Mouse (Mus musculus) CH12.LX (cell line): ENCODE data around the gene Akap2. TPM values are rescaled to one million over a fixed set of nuclear protein-coding genes. Genes with fewer than 3 reads are reported as not detected.

Experiments used
- DNase-seq: peaks from one replicate; pipeline ENCODE4 v3.0.0-alpha.2; 2013; ENCODE audit errors: extremely low read depth
- H3K27ac ChIP-seq: 2 replicates; pipeline ENCODE4 v1.5.1; 2012; ENCODE audit warnings: low read depth, mild to moderate bottlenecking, control low read depth, moderate library complexity; ENCODE audit not compliant: insufficient read depth
- H3K27me3 ChIP-seq: replicated peaks from 2 replicates; pipeline ENCODE3; 2012; ENCODE audit warnings: inconsistent platforms
- H3K36me3 ChIP-seq, 2 experiments: replicated peaks in 1 of 2; 2 replicates each; pipeline versions ENCODE3 to v1.6.1; 2012; ENCODE audit warnings: inconsistent platforms in 1 of 2, low read length in 1 of 2, mild to moderate bottlenecking in 1 of 2, mixed read lengths in 1 of 2, moderate library complexity in 1 of 2; ENCODE audit not compliant: control insufficient read depth in 1 of 2, insufficient read depth in 1 of 2
- H3K4me1 ChIP-seq, 2 experiments: 2 replicates each; pipeline ENCODE4 v1.6.1; 2012; ENCODE audit warnings: inconsistent platforms in 1 of 2, moderate library complexity in 1 of 2; ENCODE audit not compliant: insufficient read depth in 2 of 2, control insufficient read depth in 1 of 2
- H3K4me2 ChIP-seq: 2 replicates; pipeline ENCODE4 v1.6.1; 2012; ENCODE audit warnings: low read depth, mild to moderate bottlenecking, control low read depth; ENCODE audit not compliant: poor library complexity, insufficient read depth, severe bottlenecking
- H3K4me3 ChIP-seq, 3 experiments: fragments of 150-350 bp in 1 of 3; sonication (generic) in 1 of 3; replicated peaks in 1 of 3; 2 replicates each; pipeline versions ENCODE3 to v1.5.1; 2011 to 2012; ENCODE audit warnings: low read depth in 2 of 3, low read length in 2 of 3, mild to moderate bottlenecking in 2 of 3, moderate library complexity in 2 of 3, control low read depth in 1 of 3, improper control_type of control experiment in 1 of 3, inconsistent platforms in 1 of 3, mixed read lengths in 1 of 3; ENCODE audit not compliant: poor library complexity in 1 of 3
- H3K79me2 ChIP-seq: replicated peaks from 2 replicates; pipeline ENCODE4 v1.6.1; 2012; ENCODE audit warnings: mild to moderate bottlenecking, moderate library complexity; ENCODE audit not compliant: control insufficient read depth, poor library complexity, insufficient read depth, severe bottlenecking; ENCODE audit errors: extremely low read depth
- H3K9ac ChIP-seq: 2 replicates; pipeline ENCODE4 v1.6.1; 2012; ENCODE audit warnings: low read depth, mild to moderate bottlenecking, control low read depth, moderate library complexity; ENCODE audit not compliant: insufficient read depth
- H3K9me3 ChIP-seq: replicated peaks from 2 replicates; pipeline ENCODE3; 2012; ENCODE audit warnings: low read length, inconsistent platforms, mixed read lengths
- BHLHE40 ChIP-seq: IDR thresholded peaks from 2 replicates; pipeline ENCODE4 v1.6.1; 2011; ENCODE audit warnings: mild to moderate bottlenecking, low read depth, low read length, improper control_type of control experiment
- CTCF ChIP-seq, 2 experiments: IDR thresholded peaks in 1 of 2; conservative IDR thresholded peaks in 1 of 2; 2 replicates each; pipeline ENCODE4 v1.5.1; 2011 to 2012; ENCODE audit warnings: low read depth in 2 of 2, low read length in 2 of 2, improper control_type of control experiment in 1 of 2, inconsistent platforms in 1 of 2, mild to moderate bottlenecking in 1 of 2, moderate library complexity in 1 of 2
- ELF1 ChIP-seq: IDR thresholded peaks from 2 replicates; pipeline ENCODE4 v1.6.1; 2014; ENCODE audit warnings: low read depth, mild to moderate bottlenecking, inconsistent platforms, low read length, improper control_type of control experiment
- EP300 ChIP-seq: IDR thresholded peaks from 2 replicates; pipeline ENCODE4 v1.6.1; 2011; ENCODE audit warnings: low read length, improper control_type of control experiment
- ETS1 ChIP-seq: conservative IDR thresholded peaks from 2 replicates; pipeline ENCODE4 v1.6.1; 2012; ENCODE audit warnings: low read depth, mild to moderate bottlenecking, inconsistent platforms, low read length, improper control_type of control experiment, moderate library complexity
- JUN ChIP-seq: IDR thresholded peaks from 2 replicates; pipeline ENCODE4 v1.6.1; 2011; ENCODE audit warnings: low read depth, mild to moderate bottlenecking, low read length, improper control_type of control experiment, moderate library complexity; ENCODE audit not compliant: insufficient read depth
- KAT2A ChIP-seq: IDR thresholded peaks from 2 replicates; pipeline ENCODE4 v1.6.1; 2012; ENCODE audit warnings: low read length, improper control_type of control experiment, inconsistent platforms; ENCODE audit not compliant: insufficient replicate concordance
- MAX ChIP-seq: IDR thresholded peaks from 2 replicates; pipeline ENCODE4 v1.6.1; 2011; ENCODE audit warnings: low read length, improper control_type of control experiment
- MAZ ChIP-seq: IDR thresholded peaks from 2 replicates; pipeline ENCODE4 v1.6.1; 2012; ENCODE audit warnings: low read depth, mild to moderate bottlenecking, inconsistent platforms, low read length, improper control_type of control experiment, moderate library complexity
- MEF2A ChIP-seq: IDR thresholded peaks from 2 replicates; pipeline ENCODE4 v1.6.1; 2014; ENCODE audit warnings: low read depth, mild to moderate bottlenecking, inconsistent platforms, low read length, improper control_type of control experiment, borderline replicate concordance
- MXI1 ChIP-seq: IDR thresholded peaks from 2 replicates; pipeline ENCODE4 v1.6.1; 2011; ENCODE audit warnings: mild to moderate bottlenecking, low read depth, low read length, improper control_type of control experiment
- NRF1 ChIP-seq: IDR thresholded peaks from 2 replicates; pipeline ENCODE4 v1.6.1; 2014; ENCODE audit warnings: low read depth, mild to moderate bottlenecking, inconsistent platforms, low read length, improper control_type of control experiment, moderate library complexity
- POLR2A ChIP-seq: IDR thresholded peaks from 2 replicates; pipeline ENCODE4 v1.6.1; 2011; ENCODE audit warnings: low read depth, mild to moderate bottlenecking, improper control_type of control experiment, low read length
- POLR2AphosphoS2 ChIP-seq: IDR thresholded peaks from 2 replicates; pipeline ENCODE4 v1.6.1; 2011; ENCODE audit warnings: low read depth, low read length, improper control_type of control experiment
- RAD21 ChIP-seq: IDR thresholded peaks from 2 replicates; pipeline ENCODE4 v1.6.1; 2011; ENCODE audit warnings: low read depth, mild to moderate bottlenecking, low read length, improper control_type of control experiment, moderate library complexity
- UBTF ChIP-seq: IDR thresholded peaks from 2 replicates; pipeline ENCODE4 v1.6.1; 2012; ENCODE audit warnings: low read depth, mild to moderate bottlenecking, inconsistent platforms, low read length, improper control_type of control experiment, moderate library complexity
- USF1 ChIP-seq: IDR thresholded peaks from 2 replicates; pipeline ENCODE4 v1.6.1; 2014; ENCODE audit warnings: low read depth, mild to moderate bottlenecking, inconsistent platforms, low read length, improper control_type of control experiment
- USF2 ChIP-seq: conservative IDR thresholded peaks from 2 replicates; pipeline ENCODE4 v1.6.1; 2011; ENCODE audit warnings: low read depth, low read length, improper control_type of control experiment
- ZKSCAN1 ChIP-seq: IDR thresholded peaks from 2 replicates; pipeline ENCODE4 v1.6.1; 2012; ENCODE audit warnings: low read depth, inconsistent platforms, low read length, improper control_type of control experiment, borderline replicate concordance
- ZMIZ1 ChIP-seq: IDR thresholded peaks from 2 replicates; pipeline ENCODE4 v1.6.1; 2012; ENCODE audit warnings: low read depth, mild to moderate bottlenecking, inconsistent platforms, low read length, improper control_type of control experiment
- dilution Hi-C: fragments of 300-500 bp; cut with MboI; formaldehyde crosslinking; loops from 2 replicates; pipeline ENCODE4 v1.14.3; 2020; ENCODE audit warnings: low sequenced_read_pairs; ENCODE audit not compliant: extremely low pct_unique_long_range_greater_than_20kb, extremely low pct_ligation_motif_present
- in situ Hi-C: fragments of 300-500 bp; cut with MboI; formaldehyde crosslinking; loops from 3 replicates; pipeline ENCODE4 v1.14.3; 2019; ENCODE audit warnings: low sequenced_read_pairs, low pct_ligation_motif_present, low pct_unique_long_range_greater_than_20kb, mixed read lengths
- polyA plus RNA-seq: library from polyadenylated mRNA; unstranded; fragments of >175 nt; gene quantifications from 2 replicates; pipeline ENCODE4 v1.2.1, GENCODE M21; 2012; ENCODE audit warnings: low read depth; ENCODE audit not compliant: insufficient read length
- total RNA-seq, 2 experiments: library from RNA; depleted of rRNA; stranded (reverse); fragments of 300-350 nt in 1 of 2; fragments of >200 nt in 1 of 2; gene quantifications; 2 replicates each; pipeline ENCODE4 v1.2.3; 2012 to 2014

Akap2 gene
- total and polyA plus RNA-seq, 3 experiments = 0.25 TPM; not detected in 2

GRCm38 (mm10) chr4:57801986-57802385 is 84.5 kb downstream of the Akap2 start:
- Histone ChIP-seq H3K27ac (no peak overlapping the region), H3K4me1 (peaks cover 0 to 10% of the 10 kb centered on the region in 2 experiments; a peak in 2 of 4 replicates), H3K79me2 (no peaks in the 10 kb centered on the region), H3K4me3 (no peak overlapping the region), H3K27me3 (peaks cover 1% of the 10 kb centered on the region), H3K4me2 (no peak overlapping the region)
- in situ Hi-C loops = no loop called here
- TF ChIP-seq MAZ = no peak
- TF ChIP-seq, all 38 proteins: peak for 0
- Histone ChIP-seq H3K9ac (no peak overlapping the region), H3K9me3 (no peaks in the 10 kb centered on the region), H3K36me3 (no peaks in the 10 kb centered on the region)
- DNase-seq = no peak
- dilution Hi-C loops = no loop called here

GRCm38 (mm10) chr4:57802411-57802810 is 85.0 kb downstream of the Akap2 start:
- no peak overlapping the region for H3K4me2 ChIP-seq
- no peak overlapping the region for H3K9ac ChIP-seq
- H3K9me3 ChIP-seq = no peaks in the 10 kb centered on the region
- dilution Hi-C loops = no loop called here
- TF ChIP-seq MAZ = no peak
- no peak for TF ChIP-seq BHLHE40
- TF ChIP-seq USF2 = no peak
- H3K36me3 ChIP-seq = no peaks in the 10 kb centered on the region
- DNase-seq = no peak
- no peak overlapping the region for H3K27ac ChIP-seq
- H3K4me3 ChIP-seq = no peak overlapping the region
- peaks cover 1% of the 10 kb centered on the region for H3K27me3 ChIP-seq
- peaks cover 0 to 10% of the 10 kb centered on the region in 2 experiments; a peak in 2 of 4 replicates for H3K4me1 ChIP-seq
- no peaks in the 10 kb centered on the region for H3K79me2 ChIP-seq
- in situ Hi-C loops = no loop called here

GRCm38 (mm10) chr4:57804902-57805301 is 87.4 kb downstream of the Akap2 start:
- no peak for DNase-seq
- H3K27ac ChIP-seq = no peak overlapping the region
- no peaks in the 10 kb centered on the region for H3K9me3 ChIP-seq
- H3K79me2 ChIP-seq = no peaks in the 10 kb centered on the region
- no peaks in the 10 kb centered on the region for H3K27me3 ChIP-seq
- no peak overlapping the region for H3K4me2 ChIP-seq
- no peaks in the 10 kb centered on the region for H3K4me1 ChIP-seq
- in situ Hi-C loops (no loop called here), dilution Hi-C loops (no loop called here)
- no peaks in the 10 kb centered on the region for H3K36me3 ChIP-seq
- H3K9ac ChIP-seq = no peak overlapping the region
- no peak for TF ChIP-seq KAT2A
- TF ChIP-seq POLR2AphosphoS2 = no peak
- no peak for TF ChIP-seq ZMIZ1
- no peak overlapping the region for H3K4me3 ChIP-seq

- DNase-seq = no peak
- in situ Hi-C loops = no loop called here
- TF ChIP-seq JUN (no peak), MAX (no peak), ZKSCAN1 (no peak), RAD21 (no peak), MXI1 (no peak), ZMIZ1 (no peak), NRF1 (no peak), POLR2A (no peak), ELF1 (no peak), CTCF (conservative IDR thresholded peaks at IDR 0.05 in 1 of 2, IDR thresholded peaks at IDR 0.05 in 1 of 2; ENCODE audit: low read depth in 2 of 2, low read length in 2 of 2) (no peak), MAZ (no peak), USF1 (no peak), EP300 (no peak), MEF2A (no peak), UBTF (no peak), ETS1 (no peak)
These were observed 92.0 kb downstream of the Akap2 start for GRCm38 (mm10) chr4:57809449-57809848.

More at GRCm38 (mm10) chr4:57809449-57809848, 92.0 kb downstream of the Akap2 start:
- no peaks in the 10 kb centered on the region for H3K9me3 ChIP-seq
- H3K79me2 ChIP-seq = no peaks in the 10 kb centered on the region
- dilution Hi-C loops = no loop called here
- no peaks in the 10 kb centered on the region for H3K36me3 ChIP-seq
- H3K4me3 ChIP-seq = no peak overlapping the region
- no peak overlapping the region for H3K27ac ChIP-seq
- H3K27me3 ChIP-seq = no peaks in the 10 kb centered on the region
- peaks cover 10 to 25% of the 10 kb centered on the region in 2 experiments; a peak in 3 of 4 replicates for H3K4me1 ChIP-seq
- H3K4me2 ChIP-seq = no peak overlapping the region
- H3K9ac ChIP-seq = no peak overlapping the region
